Comparison of ENCODE assay signal across 9 mouse cellular contexts in the genomic region with DNA sequence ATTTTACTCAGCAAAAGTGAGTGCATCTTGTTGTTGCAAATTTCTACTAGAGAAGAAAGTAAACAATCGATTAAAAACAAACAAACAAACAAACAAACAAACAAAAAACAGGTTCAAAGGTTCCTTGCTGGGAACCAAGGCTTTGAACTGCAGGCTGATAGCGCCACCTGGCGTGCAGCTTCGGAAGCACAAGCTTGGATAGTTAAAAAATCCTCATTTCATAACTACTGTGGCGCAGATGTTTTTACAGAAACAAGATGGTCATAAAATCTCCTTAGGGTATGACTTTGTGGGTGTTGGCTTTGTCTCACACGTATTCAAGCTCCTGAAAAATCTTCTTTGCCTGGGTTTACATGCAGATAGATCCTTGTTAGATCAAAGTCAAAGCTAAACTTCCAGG. TPM values are rescaled to one million over a fixed set of nuclear protein-coding genes. Genes with fewer than 3 reads are reported as not detected.
DNase-seq lines count a peak whose midpoint lies in the region; ATAC-seq and TF ChIP-seq lines count a peak whose summit lies in the region.
"Had no signal": no experiment of that assay in that cellular context is flagged by ENCODE, and none has a peak within 500 bp of the region (broad histone marks: within the 10 kb centered on the region; RNA-seq: fewer than 3 reads in every experiment).

No protein-coding gene starts in this region.

- H3K27ac ChIP-seq in heart, postnatal 0 days (ENCODE audit: low read depth) = no peak overlapping the region
- H3K27ac ChIP-seq in heart, embryonic 12.5 days (ENCODE audit: poor library complexity, severe bottlenecking) = no peak overlapping the region
- H3K27ac ChIP-seq: macrophage had no signal

- no peak for ATAC-seq in heart, postnatal 0 days (ENCODE audit: insufficient read depth, low read depth)
- no peak for ATAC-seq in heart, embryonic 12.5 days (ENCODE audit: insufficient number of reproducible peaks, low FRiP score)

- TF ChIP-seq EP300 in heart, postnatal 0 days (IDR thresholded peaks at IDR 0.05; ENCODE audit: low read depth) = no peak

- peaks cover 7% of the 10 kb centered on the region; the same call in 1 of the 2 replicates for H3K4me1 ChIP-seq in heart, postnatal 0 days (ENCODE audit: control insufficient read depth, insufficient read depth)
- H3K4me1 ChIP-seq in heart, embryonic 12.5 days (replicated peaks) = peaks cover 7% of the 10 kb centered on the region
- peaks cover 30% of the 10 kb centered on the region for H3K4me1 ChIP-seq in megakaryocyte, embryonic 14.5 days

- no peaks in the 10 kb centered on the region for H3K27me3 ChIP-seq in heart, postnatal 0 days (ENCODE audit: control insufficient read depth, insufficient read depth, low read length)
- H3K27me3 ChIP-seq in heart, embryonic 12.5 days (replicated peaks) = no peaks in the 10 kb centered on the region
- H3K27me3 ChIP-seq in megakaryocyte, embryonic 14.5 days (replicated peaks) = no peaks in the 10 kb centered on the region

- no peak overlapping the region for H3K4me3 ChIP-seq in heart, postnatal 0 days (ENCODE audit: low read depth, low read length)
- H3K4me3 ChIP-seq in heart, embryonic 12.5 days = no peak overlapping the region
- H3K4me3 ChIP-seq in megakaryocyte, embryonic 14.5 days (replicated peaks) = peak overlapping the region; percentile 50

- no peak overlapping the region for H3K4me2 ChIP-seq in heart, postnatal 0 days (ENCODE audit: low read depth, low read length)
- H3K4me2 ChIP-seq in heart, embryonic 12.5 days = no peak overlapping the region

- 11% methylated on average over 6 of the region's 6 CpGs for WGBS in heart, postnatal 0 days
- WGBS in heart, embryonic 12.5 days = 12% methylated on average over 6 of the region's 6 CpGs

- H3K9ac ChIP-seq in heart, postnatal 0 days (replicated peaks; ENCODE audit: low read depth, low read length) = no peak overlapping the region
- no peak overlapping the region for H3K9ac ChIP-seq in heart, embryonic 12.5 days

- DNase-seq in heart, postnatal 0 days (ENCODE audit: low spot score) = no peak
- DNase-seq in A20 (ENCODE audit: low read depth, low spot score) (peak; percentile 84), R1 (ENCODE audit: low read depth, low spot score) (peak; percentile 39)
- peak; percentile 75 for DNase-seq in embryo, embryonic 10.5 days (ENCODE audit: low spot score)
- peak; percentile 41 to 82 for DNase-seq in kidney, postnatal 36 days
- DNase-seq in thymus, postnatal 0 days (ENCODE audit: low spot score) = peak; percentile 67

- H3K36me3 ChIP-seq in heart, postnatal 0 days (replicated peaks; ENCODE audit: control insufficient read depth, insufficient read depth, low read length) = no peaks in the 10 kb centered on the region
- H3K36me3 ChIP-seq in heart, embryonic 12.5 days = no peaks in the 10 kb centered on the region
- H3K36me3 ChIP-seq in megakaryocyte, embryonic 14.5 days (replicated peaks; ENCODE audit: low read length) = peaks cover 2% of the 10 kb centered on the region

- TF ChIP-seq CTCF in heart, postnatal 0 days (IDR thresholded peaks at IDR 0.05; ENCODE audit: low read depth) = peak; percentile 77

- H3K9me3 ChIP-seq in heart, postnatal 0 days (replicated peaks; ENCODE audit: control insufficient read depth, low read length) = no peaks in the 10 kb centered on the region
- H3K9me3 ChIP-seq in heart, embryonic 12.5 days (replicated peaks) = no peaks in the 10 kb centered on the region
- H3K9me3 ChIP-seq in megakaryocyte, embryonic 14.5 days = no peaks in the 10 kb centered on the region

RNA-seq across cellular contexts. Expression of a gene that starts 1.2 kb away (rescaled TPM):
- total RNA-seq in heart, postnatal 0 days (2014; rRNA removed; ENCODE audit: low replicate concordance) = 6.0 and 7.5 TPM in 2 replicates
- 7.2 and 9.6 TPM in 2 replicates for polyA plus RNA-seq in heart, postnatal 0 days (2015; fragmentation: Nextera tagmentation; extraction: Ambion mirVana)
- 10.4 and 11.4 TPM in 2 replicates for polyA plus RNA-seq in heart, embryonic 12.5 days (2016; fragmentation: Nextera tagmentation; extraction: Ambion mirVana)
- polyA plus RNA-seq in megakaryocyte, embryonic 14.5 days (2012; ENCODE audit: insufficient read depth, low replicate concordance) = 2.5 and 4.7 TPM in 2 replicates
- polyA plus RNA-seq in thymus, postnatal 0 days (2015; fragmentation: Nextera tagmentation; extraction: Ambion mirVana) = 8.9 and 11.5 TPM in 2 replicates

RNA-seq across cellular contexts. Expression of a gene that starts 20.4 kb away (rescaled TPM):
- not detected in 2 replicates for total RNA-seq in heart, postnatal 0 days (2014; rRNA removed; ENCODE audit: low replicate concordance)
- not detected in 2 replicates for polyA plus RNA-seq in heart, postnatal 0 days (2015; fragmentation: Nextera tagmentation; extraction: Ambion mirVana)
- not detected in 2 replicates for polyA plus RNA-seq in heart, embryonic 12.5 days (2016; fragmentation: Nextera tagmentation; extraction: Ambion mirVana)
- not detected in 2 replicates for polyA plus RNA-seq in megakaryocyte, embryonic 14.5 days (2012; ENCODE audit: insufficient read depth, low replicate concordance)
- not detected in 2 replicates for polyA plus RNA-seq in thymus, postnatal 0 days (2015; fragmentation: Nextera tagmentation; extraction: Ambion mirVana)
- polyA plus RNA-seq: macrophage had no signal
